Mouse (Mus musculus) bone marrow, adult 2 months (tissue): Measurements from ENCODE around the gene Ctps.

ENCODE experiments used
- CTCF ChIP-seq: fragments of 200-500 bp; IDR thresholded peaks from 2 replicates; pipeline ENCODE4 v1.5.1; 2011; ENCODE audit warnings: low read length, control low read depth; ENCODE audit not compliant: control insufficient read depth, insufficient read depth
- POLR2A ChIP-seq: fragments of 200-500 bp; IDR thresholded peaks from 2 replicates; pipeline ENCODE4 v1.6.1; 2011; ENCODE audit warnings: low read depth, mild to moderate bottlenecking, control low read depth, low read length, borderline replicate concordance; ENCODE audit not compliant: control insufficient read depth

DNA sequence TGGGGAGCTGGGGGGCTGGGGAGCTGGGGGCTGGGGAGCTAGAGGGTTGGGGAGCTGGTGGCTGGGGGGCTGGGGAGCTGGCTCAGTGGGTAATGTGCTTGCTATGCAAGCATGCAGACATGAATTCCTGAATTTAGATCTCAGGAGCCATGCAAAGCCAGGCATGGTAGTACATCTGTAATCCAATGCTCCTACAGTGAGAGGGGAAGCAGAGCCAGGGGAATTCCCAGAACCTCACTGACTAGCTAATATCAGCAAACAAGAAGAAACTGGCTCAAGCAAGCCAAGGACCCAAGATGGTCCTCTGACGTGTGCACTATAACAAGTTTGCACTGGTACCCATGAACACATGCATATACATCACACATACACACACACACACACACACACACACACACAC lies 31.7 kb upstream of the Ctps start:
- TF ChIP-seq POLR2A (no peak), CTCF (no peak)
